Mouse (Mus musculus) neural tube, embryonic 14.5 days (tissue): Measurements from ENCODE around the gene Prdm9. TPM values are rescaled to one million over a fixed set of nuclear protein-coding genes. Genes with fewer than 3 reads are reported as not detected.

ENCODE experiments used
- ATAC-seq: fragments of 200-750 bp; cut with Nextera tagmentation; 2 replicates; pipeline ENCODE4 v1.8.0; 2017; ENCODE audit warnings: low read depth, mild to moderate bottlenecking, moderate TSS enrichment, moderate library complexity
- H3K27ac ChIP-seq: fragments of 300-500 bp; sonication (generic); 2 replicates; pipeline ENCODE4 v1.5.1; 2014; ENCODE audit warnings: low read depth, mild to moderate bottlenecking, control low read depth, low read length, moderate library complexity, mixed read lengths
- H3K27me3 ChIP-seq: fragments of 300-500 bp; sonication (generic); 2 replicates; pipeline ENCODE4 v1.6.1; 2014; ENCODE audit warnings: low read length; ENCODE audit not compliant: control insufficient read depth, insufficient read depth
- H3K36me3 ChIP-seq: fragments of 300-500 bp; sonication (generic); 2 replicates; pipeline ENCODE4 v1.6.1; 2014; ENCODE audit warnings: low read length, mixed read lengths; ENCODE audit not compliant: control insufficient read depth, insufficient read depth
- H3K4me1 ChIP-seq: fragments of 300-500 bp; sonication (generic); 2 replicates; pipeline ENCODE4 v1.6.1; 2014; ENCODE audit warnings: low read length; ENCODE audit not compliant: control insufficient read depth, insufficient read depth
- H3K4me2 ChIP-seq: fragments of 300-500 bp; sonication (generic); 2 replicates; pipeline ENCODE4 v1.6.1; 2014; ENCODE audit warnings: mild to moderate bottlenecking, low read depth, low read length, control low read depth
- H3K4me3 ChIP-seq: fragments of 300-500 bp; sonication (generic); 2 replicates; pipeline ENCODE4 v1.5.1; 2014; ENCODE audit warnings: low read depth, low read length, control low read depth, mixed read lengths
- H3K9ac ChIP-seq: fragments of 300-500 bp; sonication (generic); replicated peaks from 2 replicates; pipeline ENCODE4 v1.6.1; 2014; ENCODE audit warnings: low read depth, mild to moderate bottlenecking, control low read depth, low read length, mixed read lengths
- H3K9me3 ChIP-seq: fragments of 300-500 bp; sonication (generic); 2 replicates; pipeline ENCODE4 v1.6.1; 2016; ENCODE audit warnings: low read length; ENCODE audit not compliant: control insufficient read depth
- WGBS: fragments of 180-500 bp; shearing (Covaris S2); extraction: QIAGEN DNeasy Blood & Tissue Kit; methylation state at CpG from one replicate; pipeline ENCODE4 v1.1.7; 2014; 5-methylcytosine and 5-hydroxymethylcytosine counted together
- polyA plus RNA-seq: library from polyadenylated mRNA; unstranded; fragments of >200 nt; fragmentation: Nextera tagmentation; extraction: Ambion mirVana; gene quantifications from 2 replicates; pipeline ENCODE4 v1.2.1, GENCODE M21; 2014

The Prdm9 gene
- polyA plus RNA-seq, result 1.0 and 2.7 TPM in 2 replicates

DNA sequence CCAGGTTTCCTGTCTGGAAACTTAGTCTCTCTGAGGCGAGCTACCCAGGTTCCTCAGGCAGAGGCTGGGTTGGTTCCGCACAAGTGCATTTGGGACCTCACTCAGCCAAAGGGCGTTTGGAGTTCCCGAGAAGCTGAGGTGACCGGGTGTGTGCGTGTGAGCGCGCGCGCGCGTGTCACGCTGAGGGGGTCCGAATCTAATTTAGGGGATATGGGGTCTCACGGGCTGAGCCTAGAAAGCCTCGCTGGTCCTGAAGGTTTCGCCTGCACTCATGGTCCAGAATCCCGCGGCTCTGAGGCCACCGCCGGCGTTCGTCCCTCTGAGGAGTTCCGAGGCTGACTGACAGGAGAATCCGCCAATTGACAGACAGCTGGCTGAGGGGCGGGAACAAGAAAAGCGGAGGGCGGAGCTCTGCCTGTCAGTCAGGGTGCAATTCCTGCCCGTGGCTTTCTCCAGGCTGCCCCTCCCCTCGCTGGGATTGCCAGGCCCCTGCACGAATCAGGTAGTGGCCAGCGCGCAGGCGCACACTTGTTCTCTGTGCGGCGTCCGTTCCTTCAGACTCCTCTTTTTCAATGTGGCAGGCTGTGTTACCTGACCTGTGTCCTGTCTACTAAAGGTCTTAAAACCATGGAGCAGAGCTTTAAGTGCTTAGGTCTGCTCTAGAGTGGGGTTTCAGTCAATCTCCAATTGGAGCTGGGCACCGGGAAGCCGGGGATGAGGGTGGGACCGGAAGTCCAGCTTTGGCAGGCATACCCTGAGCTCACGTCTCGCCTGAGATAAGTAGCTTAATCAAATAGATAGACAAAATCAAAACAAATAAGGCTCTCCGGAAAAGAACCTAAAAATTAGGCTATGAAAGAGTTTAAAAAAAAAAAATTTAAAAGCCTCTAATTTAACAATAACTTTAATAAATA is at the start of gene Prdm9:
TSS of gene Prdm9 (minus strand) at position 341 of the 914 bp plus-strand sequence.
- peak within 1 kb of the TSS; percentile 91 for H3K27ac ChIP-seq
- peak within 1 kb of the TSS; percentile 60 for H3K9ac ChIP-seq
- no peaks in the 10 kb centered on the region for H3K9me3 ChIP-seq
- peak within 1 kb of the TSS; percentile 74 for H3K4me2 ChIP-seq
- H3K4me1 ChIP-seq, result 0 out of 2 replicates have a peak, but pooled peaks cover 2% of the 10 kb centered on the region
- under 1% methylated on average over 43 of the region's 43 CpGs for WGBS
- peak; percentile 98 for ATAC-seq
- H3K27me3 ChIP-seq, result no peaks in the 10 kb centered on the region
- H3K36me3 ChIP-seq, result no peaks in the 10 kb centered on the region
- peak within 1 kb of the TSS; percentile 57 for H3K4me3 ChIP-seq

GRCm38 (mm10) chr17:15599496-15599895 is 35.3 kb upstream of the Prdm9 start:
- 93% methylated on average over 8 of the region's 11 CpGs for WGBS
- no peak for ATAC-seq
- Histone ChIP-seq H3K27ac (no peak overlapping the region), H3K36me3 (no peaks in the 10 kb centered on the region), H3K27me3 (no peaks in the 10 kb centered on the region), H3K4me2 (no peak overlapping the region), H3K4me3 (no peak overlapping the region), H3K9ac (no peak overlapping the region), H3K9me3 (no peaks in the 10 kb centered on the region), H3K4me1 (no peaks in the 10 kb centered on the region)

- H3K4me2 ChIP-seq, result no peak overlapping the region
- no peaks in the 10 kb centered on the region for H3K4me1 ChIP-seq
- H3K36me3 ChIP-seq, result no peaks in the 10 kb centered on the region
- H3K9me3 ChIP-seq, result no peaks in the 10 kb centered on the region
- no peak for ATAC-seq
- 93% methylated on average over 7 of the region's 7 CpGs for WGBS
- no peak overlapping the region for H3K4me3 ChIP-seq
- H3K27me3 ChIP-seq, result no peaks in the 10 kb centered on the region
- H3K9ac ChIP-seq, result no peak overlapping the region
- no peak overlapping the region for H3K27ac ChIP-seq
These were observed 27.2 kb upstream of the Prdm9 start for GRCm38 (mm10) chr17:15591216-15591881.

GRCm38 (mm10) chr17:15588116-15588515 is 24.0 kb upstream of the Prdm9 start:
- Histone ChIP-seq H3K4me2 (no peak overlapping the region), H3K9me3 (no peaks in the 10 kb centered on the region), H3K27me3 (no peaks in the 10 kb centered on the region), H3K4me1 (no peaks in the 10 kb centered on the region), H3K27ac (no peak overlapping the region), H3K4me3 (no peak overlapping the region), H3K36me3 (no peaks in the 10 kb centered on the region), H3K9ac (no peak overlapping the region)
- 87% methylated on average over 2 of the region's 2 CpGs for WGBS
- no peak for ATAC-seq

DNA sequence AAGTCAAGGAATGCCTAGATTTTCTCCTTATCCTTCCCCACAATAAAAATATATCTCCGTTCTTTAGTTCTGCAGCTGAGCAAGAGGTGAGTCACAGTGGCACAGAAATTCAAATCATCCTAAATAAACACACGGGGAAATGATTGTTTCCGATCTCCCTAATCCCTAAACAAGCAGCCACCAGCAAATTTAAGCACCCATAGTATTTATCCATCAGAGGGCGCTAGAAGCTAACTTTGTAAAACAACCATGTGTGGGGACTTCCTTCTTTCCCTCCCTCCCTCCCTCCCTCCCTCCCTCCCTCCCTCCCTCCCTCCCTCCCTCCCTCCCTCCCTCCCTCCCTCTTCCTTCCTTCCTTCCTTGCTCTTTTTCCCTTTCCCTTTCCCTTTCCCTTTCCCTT is 21.5 kb upstream of the Prdm9 start:
- Histone ChIP-seq H3K4me2 (no peak overlapping the region), H3K4me1 (no peaks in the 10 kb centered on the region)

GRCm38 (mm10) chr17:15583071-15583470 is 18.9 kb upstream of the Prdm9 start:
- no peak overlapping the region for H3K4me3 ChIP-seq
- H3K27ac ChIP-seq, result no peak overlapping the region
- 90% methylated on average over 7 of the region's 7 CpGs for WGBS
- no peak overlapping the region for H3K9ac ChIP-seq
- H3K36me3 ChIP-seq, result no peaks in the 10 kb centered on the region
- no peaks in the 10 kb centered on the region for H3K27me3 ChIP-seq
- H3K4me2 ChIP-seq, result no peak overlapping the region
- no peak for ATAC-seq
- H3K4me1 ChIP-seq, result no peaks in the 10 kb centered on the region
- no peaks in the 10 kb centered on the region for H3K9me3 ChIP-seq

More for the DNA sequence above, 21.5 kb upstream of the Prdm9 start:
- Histone ChIP-seq H3K27ac (no peak overlapping the region), H3K36me3 (no peaks in the 10 kb centered on the region), H3K9me3 (no peaks in the 10 kb centered on the region), H3K27me3 (no peaks in the 10 kb centered on the region), H3K4me3 (no peak overlapping the region), H3K9ac (no peak overlapping the region)
- 37% methylated on average over 4 of the region's 4 CpGs for WGBS
- no peak for ATAC-seq

DNA sequence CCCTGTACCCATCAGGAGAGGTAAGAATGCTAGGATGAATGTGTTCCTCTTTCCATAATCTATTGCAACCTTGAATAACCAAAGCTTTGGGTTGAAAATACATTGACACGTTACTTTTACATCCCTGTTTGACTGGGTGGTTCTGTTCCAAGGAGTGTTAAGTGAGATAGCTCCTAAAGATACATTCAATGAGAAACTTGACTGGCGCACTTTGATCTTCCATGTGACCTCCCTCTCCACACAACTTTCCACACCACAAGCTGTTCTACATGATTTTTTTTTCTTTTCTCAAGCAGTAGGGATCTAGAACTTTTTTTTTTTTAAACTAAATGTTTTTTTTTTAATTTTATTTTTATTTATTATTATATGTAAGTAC is 15.9 kb upstream of the Prdm9 start:
- Histone ChIP-seq H3K36me3 (no peaks in the 10 kb centered on the region), H3K4me1 (no peaks in the 10 kb centered on the region), H3K27ac (no peak overlapping the region), H3K9me3 (no peaks in the 10 kb centered on the region), H3K4me2 (no peak overlapping the region), H3K9ac (no peak overlapping the region), H3K27me3 (no peaks in the 10 kb centered on the region), H3K4me3 (no peak overlapping the region)
- ATAC-seq, result no peak
- 91% methylated on average over 2 of the region's 2 CpGs for WGBS

GRCm38 (mm10) chr17:15579410-15580071 is 15.4 kb upstream of the Prdm9 start:
- H3K27ac ChIP-seq, result no peak overlapping the region
- ATAC-seq, result no peak
- WGBS, result 91% methylated on average over 7 of the region's 7 CpGs
- H3K4me1 ChIP-seq, result no peaks in the 10 kb centered on the region
- no peak overlapping the region for H3K4me2 ChIP-seq
- no peak overlapping the region for H3K9ac ChIP-seq
- H3K9me3 ChIP-seq, result no peaks in the 10 kb centered on the region
- no peaks in the 10 kb centered on the region for H3K36me3 ChIP-seq
- H3K4me3 ChIP-seq, result no peak overlapping the region
- no peaks in the 10 kb centered on the region for H3K27me3 ChIP-seq
